Mouse (Mus musculus): ENCODE results near the gene Acot7.

The Acot7 gene

GRCm38 (mm10) chr4:152300375-152300774, 122.4 kb downstream of the Acot7 start:
- DNase-seq, result no peak

GRCm38 (mm10) chr4:152302012-152302411, 124.1 kb downstream of the Acot7 start:
- no peak for DNase-seq

GRCm38 (mm10) chr4:152303172-152303571, 125.2 kb downstream of the Acot7 start:
- no peak for DNase-seq

GRCm38 (mm10) chr4:152304685-152305084, 126.8 kb downstream of the Acot7 start:
- no peak for DNase-seq

GRCm38 (mm10) chr4:152305991-152306390, 128.1 kb downstream of the Acot7 start:
- no peak for DNase-seq

GRCm38 (mm10) chr4:152307542-152307941, 129.6 kb downstream of the Acot7 start:
- no peak for DNase-seq

GRCm38 (mm10) chr4:152312186-152312585, 134.3 kb downstream of the Acot7 start:
- DNase-seq, result no peak

- peak; percentile 44 for DNase-seq
Observed at GRCm38 (mm10) chr4:152313211-152313632, 135.3 kb downstream of the Acot7 start.

GRCm38 (mm10) chr4:152313934-152314333, 136.0 kb downstream of the Acot7 start:
- no peak for DNase-seq

- DNase-seq, result peak; percentile 53
Observed at GRCm38 (mm10) chr4:152315498-152316213, 137.7 kb downstream of the Acot7 start.

- DNase-seq, result no peak
Observed at GRCm38 (mm10) chr4:152317631-152318033, 139.7 kb downstream of the Acot7 start.

GRCm38 (mm10) chr4:152318517-152319234, 140.7 kb downstream of the Acot7 start, which contains the start of gene Rnf207:
Gene Rnf207, minus strand, starts transcription at chr4:152318993.
- no peak for DNase-seq

Measured in right cerebral cortex, adult 18-20 months (tissue).